8 mouse cellular contexts compared by ENCODE assay signal in the genomic region with DNA sequence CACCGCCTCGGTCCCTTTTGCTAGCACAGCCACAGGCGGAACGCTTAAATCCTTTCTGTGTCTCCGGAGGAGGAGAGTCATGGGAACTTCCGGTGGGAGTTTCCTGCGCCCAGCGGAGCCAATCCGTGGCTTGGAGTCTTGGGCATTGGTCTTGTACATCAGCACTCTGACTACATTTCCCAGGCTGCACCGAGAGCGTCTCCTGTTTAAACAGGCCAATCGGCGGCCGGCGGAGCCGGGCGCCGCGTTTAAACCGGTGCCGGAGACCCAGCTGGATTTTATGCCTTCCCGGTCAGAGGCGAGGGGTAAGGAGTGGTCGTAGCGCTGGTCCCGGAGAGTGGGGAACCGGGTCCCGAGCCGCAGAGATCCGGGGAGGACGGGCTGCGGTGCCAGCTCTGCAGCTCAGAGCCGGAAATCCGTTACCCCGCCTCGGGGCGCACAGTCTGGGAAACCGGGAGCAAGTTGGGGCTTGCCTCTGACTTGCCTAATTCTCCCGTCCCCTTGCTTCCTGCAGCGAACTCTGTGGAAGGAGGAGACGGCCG. TPM values are rescaled to one million over a fixed set of nuclear protein-coding genes. Genes with fewer than 3 reads are reported as not detected.
DNase-seq lines count a peak whose midpoint lies in the region; ATAC-seq and TF ChIP-seq lines count a peak whose summit lies in the region.

A gene (plus strand): TSS at position 256 of the 542 bp plus-strand sequence.

- H3K27ac ChIP-seq in ES-E14 (ENCODE audit: insufficient read depth, low read depth, low read length, poor library complexity, severe bottlenecking): peak within 1 kb of the TSS; percentile 61
- peak within 1 kb of the TSS; percentile 68 for H3K27ac ChIP-seq in forebrain, embryonic 15.5 days (replicated peaks)

- TF ChIP-seq POLR2A in lung, adult 2 months (IDR thresholded peaks at IDR 0.05; ENCODE audit: borderline replicate concordance, extremely low read depth, low read depth, low read length): peak; percentile 76; the same call in 1 of the 2 replicates

- ATAC-seq in forebrain, embryonic 15.5 days (replicated peaks): peak; percentile 100
- peak; percentile 97 for ATAC-seq in neutrophil, adult 5-6 weeks (ENCODE audit: extremely low read depth, insufficient number of reproducible peaks, low FRiP score, poor library complexity, severe bottlenecking)

- WGBS in forebrain, embryonic 15.5 days: under 1% methylated on average over 42 of the region's 42 CpGs
- under 1% methylated on average over 42 of the region's 42 CpGs for WGBS in lung, adult 2 months

- peak within 1 kb of the TSS; percentile 79 for H3K9ac ChIP-seq in ES-E14 (ENCODE audit: insufficient read depth, low read depth, low read length, poor library complexity, severe bottlenecking)
- H3K9ac ChIP-seq in forebrain, embryonic 15.5 days (replicated peaks): peak within 1 kb of the TSS; percentile 67

- no peak for TF ChIP-seq CTCF in lung, adult 2 months (IDR thresholded peaks at IDR 0.05; ENCODE audit: insufficient read depth, low read length)

- in situ Hi-C loops in ES-E14 (cut with MboI; ENCODE audit: low sequenced_read_pairs in 2 of 2, unreplicated experiment in 2 of 2): no loop called here

- intact Hi-C loops in heart, postnatal 25 days (cut with DNase I): loop anchor here (2.0 kb wide), 3 partner anchors 19 to 47 kb away; a partner anchor contains a TSS

- peaks cover 8% of the 10 kb centered on the region in 2 experiments; a peak in 3 of 4 replicates for H3K4me1 ChIP-seq in ES-E14 (ENCODE audit: control insufficient read depth in 2 of 2, insufficient read depth in 2 of 2, low read length in 2 of 2, poor library complexity in 1 of 2)
- H3K4me1 ChIP-seq in forebrain, embryonic 15.5 days: peaks cover 27% of the 10 kb centered on the region
- H3K4me1 ChIP-seq in lung, adult 2 months (ENCODE audit: control insufficient read depth, insufficient read depth, low read length): no peaks in the 10 kb centered on the region

- H3K4me2 ChIP-seq in forebrain, embryonic 15.5 days (replicated peaks): peak within 1 kb of the TSS; percentile 84

- H3K27me3 ChIP-seq in forebrain, embryonic 15.5 days: no peaks in the 10 kb centered on the region

- H3K9me3 ChIP-seq in ES-E14 (ENCODE audit: control insufficient read depth, insufficient read depth, low read depth, low read length): no peaks in the 10 kb centered on the region
- no peaks in the 10 kb centered on the region for H3K9me3 ChIP-seq in forebrain, embryonic 15.5 days

- peak; percentile 94 for DNase-seq in ES-E14 (ENCODE audit: low read depth, low spot score)
- DNase-seq in cerebellum, adult 11-12 months: peak; percentile 93
- peak; percentile 89 for DNase-seq in heart, postnatal 25 days (ENCODE audit: low spot score)
- peak; percentile 94 to 97 for DNase-seq in layer of hippocampus, adult 18-20 months (ENCODE audit: low spot score in 2 of 2)
- DNase-seq in lung, adult 2 months: peak; percentile 93
- peak; percentile 90 to 92 for DNase-seq in thymus, adult 18-20 months

- H3K36me3 ChIP-seq in ES-E14 (ENCODE audit: control insufficient read depth, insufficient read depth, low read length, poor library complexity, severe bottlenecking): peaks cover 27% of the 10 kb centered on the region
- peaks cover 11% of the 10 kb centered on the region; the same call in 1 of the 2 replicates for H3K36me3 ChIP-seq in forebrain, embryonic 15.5 days

- H3K4me3 ChIP-seq in ES-E14 (ENCODE audit: insufficient read depth in 1 of 2, low read depth in 1 of 2, low read length in 2 of 2, poor library complexity in 1 of 2, severe bottlenecking in 1 of 2): peak within 1 kb of the TSS; percentile 72 to 91
- H3K4me3 ChIP-seq in forebrain, embryonic 15.5 days: peak within 1 kb of the TSS; percentile 48
- H3K4me3 ChIP-seq in lung, adult 2 months (replicated peaks; ENCODE audit: extremely low read depth, low read depth, low read length): peak within 1 kb of the TSS; percentile 72

TF ChIP-seq in ES-E14, 5 proteins besides CTCF, POLR2A, EP300 and RAD21:
- TF ChIP-seq ZNF384 (IDR thresholded peaks at IDR 0.05; ENCODE audit: low read depth, low read length) (no peak), CHD2 (IDR thresholded peaks at IDR 0.05; ENCODE audit: low read depth, low read length) (peak; percentile 73; the same call in 1 of the 2 replicates), ZC3H11A (IDR thresholded peaks at IDR 0.05; ENCODE audit: borderline replicate concordance, low read depth, low read length) (no peak), MAFK (IDR thresholded peaks at IDR 0.05; ENCODE audit: insufficient read depth, low read depth, low read length) (no peak), HCFC1 (IDR thresholded peaks at IDR 0.05; ENCODE audit: borderline replicate concordance, insufficient read depth, low read length) (peak; percentile 95)

RNA-seq across cellular contexts. Expression of the gene that starts here (rescaled TPM):
- 114 and 140 TPM in 2 replicates for total RNA-seq in ES-E14 (2012; rRNA removed)
- 14.6 and 15.7 TPM in 2 replicates for polyA plus RNA-seq in forebrain, embryonic 15.5 days (2015; fragmentation: Nextera tagmentation; extraction: Ambion mirVana)
- under 1 TPM; 0.34 to 0.39 TPM for total RNA-seq in heart, postnatal 25 days (2021)
- total RNA-seq in layer of hippocampus, adult 18-20 months (2021): under 1 TPM; 0.30 to 0.35 TPM
- polyA plus RNA-seq in lung, adult 2 months (2012; rRNA removed): 1.0 and 2.0 TPM in 2 replicates
- total RNA-seq in neutrophil, adult 5-6 weeks (2017): 0.35 and 0.86 TPM in 2 replicates

Comparison
In these comparisons a context has a peak if more than half of its experiments do, and no peak if none do; other contexts are left out.
1. Peak in every context shown above with its lines: DNase-seq, ATAC-seq, H3K4me3 ChIP-seq and H3K27ac ChIP-seq.
2. RNA of the gene that starts here (total RNA-seq): 114 to 140 TPM in ES-E14; 0.34 to 0.39 TPM in heart, postnatal 25 days, 0.35 to 0.86 TPM in neutrophil, adult 5-6 weeks and 0.30 to 0.35 TPM in layer of hippocampus, adult 18-20 months; every median in the first group is over 10 times any median in the second.
3. Peak in DNase-seq in heart, postnatal 25 days; RNA of the gene not detected or under 1 TPM.
4. Peak in DNase-seq in layer of hippocampus, adult 18-20 months; RNA of the gene not detected or under 1 TPM.
5. Peak in ATAC-seq in neutrophil, adult 5-6 weeks; RNA of the gene not detected or under 1 TPM.